Mouse (Mus musculus): ENCODE measurements around the gene Tmem72.

Tmem72 gene

GRCm38 (mm10) chr6:116679563-116680288 is 37.0 kb downstream of the Tmem72 start:
- DNase-seq (ENCODE audit: low read depth) = peak; percentile 46

GRCm38 (mm10) chr6:116677321-116677720 is 39.4 kb downstream of the Tmem72 start:
- no peak for DNase-seq (ENCODE audit: low read depth)

- DNase-seq (ENCODE audit: low read depth) = no peak
These were observed 40.3 kb downstream of the Tmem72 start for GRCm38 (mm10) chr6:116676355-116676913.

- no peak for DNase-seq (ENCODE audit: low read depth)
These were observed 42.3 kb downstream of the Tmem72 start for GRCm38 (mm10) chr6:116674283-116674886.

GRCm38 (mm10) chr6:116673471-116674282 is 43.0 kb downstream of the Tmem72 start, which contains the start of gene Rassf4:
Gene Rassf4, minus strand, starts transcription at chr6:116673952.
- DNase-seq (ENCODE audit: low read depth) = no peak

- DNase-seq (ENCODE audit: low read depth) = no peak
These were observed 44.4 kb downstream of the Tmem72 start for GRCm38 (mm10) chr6:116672349-116672748.

- no peak for DNase-seq (ENCODE audit: low read depth)
These were observed 44.9 kb downstream of the Tmem72 start for GRCm38 (mm10) chr6:116671768-116672167.

GRCm38 (mm10) chr6:116671031-116671430 is 45.7 kb downstream of the Tmem72 start:
- DNase-seq (ENCODE audit: low read depth) = no peak

- no peak for DNase-seq (ENCODE audit: low read depth)
These were observed 46.6 kb downstream of the Tmem72 start for GRCm38 (mm10) chr6:116670144-116670543.

GRCm38 (mm10) chr6:116668682-116669470 is 47.8 kb downstream of the Tmem72 start:
- DNase-seq (ENCODE audit: low read depth) = no peak

- DNase-seq (ENCODE audit: low read depth) = no peak
These were observed 49.3 kb downstream of the Tmem72 start for GRCm38 (mm10) chr6:116667382-116667781.

- DNase-seq (ENCODE audit: low read depth) = no peak
These were observed 49.8 kb downstream of the Tmem72 start for GRCm38 (mm10) chr6:116666892-116667291.

- no peak for DNase-seq (ENCODE audit: low read depth)
These were observed 50.5 kb downstream of the Tmem72 start for GRCm38 (mm10) chr6:116666085-116666750.

GRCm38 (mm10) chr6:116664830-116665229 is 51.9 kb downstream of the Tmem72 start:
- DNase-seq (ENCODE audit: low read depth) = no peak

- no peak for DNase-seq (ENCODE audit: low read depth)
These were observed 52.7 kb downstream of the Tmem72 start for GRCm38 (mm10) chr6:116664031-116664430.

- DNase-seq (ENCODE audit: low read depth) = no peak
These were observed 53.3 kb downstream of the Tmem72 start for GRCm38 (mm10) chr6:116663364-116663763.

- peak; percentile 64 for DNase-seq (ENCODE audit: low read depth)
These were observed 62.8 kb downstream of the Tmem72 start for GRCm38 (mm10) chr6:116653684-116654454.

GRCm38 (mm10) chr6:116653191-116653590 is 63.5 kb downstream of the Tmem72 start:
- DNase-seq (ENCODE audit: low read depth) = no peak

GRCm38 (mm10) chr6:116651437-116652118 is 65.1 kb downstream of the Tmem72 start:
- DNase-seq (ENCODE audit: low read depth) = no peak

- DNase-seq (ENCODE audit: low read depth) = no peak
These were observed 66.3 kb downstream of the Tmem72 start, which contains the start of gene Depp1 for GRCm38 (mm10) chr6:116650406-116650805. Gene Depp1, plus strand, starts transcription at chr6:116650609.

Measured in c-Kit-positive CD71-negative TER-119-negative erythroid progenitor cells, embryonic 14.5 days (primary cell).